Mouse (Mus musculus) retina, postnatal 1 day (tissue): ENCODE data around the gene Gm10282.

ENCODE experiments used
- DNase-seq: peaks from one replicate; pipeline ENCODE4 v3.0.0-alpha.2; 2012

Gene Gm10282

DNA sequence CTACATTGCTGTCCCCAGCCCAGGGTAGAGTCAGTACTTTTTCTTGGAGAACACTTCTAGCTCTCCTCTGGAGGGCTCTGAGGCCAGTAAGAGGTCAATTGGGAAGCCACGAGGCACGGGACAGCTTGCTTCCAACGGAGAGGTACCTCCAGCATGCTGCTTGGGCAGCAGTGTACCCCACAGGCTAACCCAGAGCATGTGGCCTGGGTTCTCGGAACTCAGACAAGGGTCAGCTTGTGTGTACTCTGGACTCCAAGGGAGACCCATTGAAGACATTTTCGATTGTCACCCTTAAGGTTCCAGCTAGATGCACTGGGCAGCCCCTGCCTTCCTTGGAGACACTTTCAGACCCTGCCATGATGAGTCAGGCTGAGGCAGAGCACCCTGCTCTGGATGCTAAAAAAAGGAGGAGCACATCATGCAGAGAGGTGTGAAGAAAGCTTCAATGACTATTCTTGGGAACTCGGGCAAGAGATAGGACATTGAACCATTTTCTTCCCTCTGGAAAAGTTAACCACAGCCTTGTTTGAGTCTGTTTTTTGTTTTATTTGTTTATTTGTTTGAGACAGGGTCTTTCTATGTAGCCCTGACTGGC, 18.2 kb upstream of the Gm10282 start:
- no peak for DNase-seq

GRCm38 (mm10) chr8:72322471-72322889, 17.4 kb upstream of the Gm10282 start:
- no peak for DNase-seq

- DNase-seq = no peak
Observed at GRCm38 (mm10) chr8:72321635-72322441, 16.8 kb upstream of the Gm10282 start.

DNA sequence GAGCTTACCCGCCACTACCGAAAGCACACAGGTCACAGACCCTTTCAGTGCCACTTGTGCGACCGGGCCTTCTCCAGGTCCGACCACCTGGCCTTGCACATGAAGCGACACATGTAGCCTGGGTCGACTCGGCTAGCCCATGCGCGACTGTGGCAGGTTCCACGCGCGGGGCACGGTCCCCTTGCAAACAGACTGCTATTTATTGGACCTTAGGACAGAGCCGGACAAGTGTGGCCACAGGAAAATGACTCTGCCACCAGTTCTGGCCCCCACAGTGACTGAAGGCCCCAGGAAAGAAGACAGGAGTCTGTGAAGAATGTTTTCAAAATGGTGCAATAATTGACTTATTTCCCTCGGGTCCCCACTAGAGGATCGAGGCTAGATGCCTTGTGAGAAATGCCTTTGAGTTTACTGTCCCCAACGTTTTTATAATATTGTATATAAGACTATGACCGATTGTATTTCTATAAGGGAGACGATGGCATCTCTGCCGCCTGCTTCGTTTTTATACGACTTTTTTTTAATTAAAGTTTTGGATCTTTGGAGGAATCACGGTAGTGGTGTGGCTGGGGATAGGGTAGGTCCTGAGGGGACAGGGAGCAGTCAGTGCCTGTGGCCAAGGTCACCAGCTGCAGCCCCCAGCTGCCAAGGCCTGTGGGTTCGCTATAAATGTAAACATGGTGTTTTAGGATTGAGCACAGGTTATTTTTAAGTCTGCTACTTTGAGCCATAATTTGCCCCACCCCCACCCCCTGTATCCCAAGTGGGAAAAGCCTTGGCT, 15.9 kb upstream of the Gm10282 start:
- DNase-seq = no peak

DNA sequence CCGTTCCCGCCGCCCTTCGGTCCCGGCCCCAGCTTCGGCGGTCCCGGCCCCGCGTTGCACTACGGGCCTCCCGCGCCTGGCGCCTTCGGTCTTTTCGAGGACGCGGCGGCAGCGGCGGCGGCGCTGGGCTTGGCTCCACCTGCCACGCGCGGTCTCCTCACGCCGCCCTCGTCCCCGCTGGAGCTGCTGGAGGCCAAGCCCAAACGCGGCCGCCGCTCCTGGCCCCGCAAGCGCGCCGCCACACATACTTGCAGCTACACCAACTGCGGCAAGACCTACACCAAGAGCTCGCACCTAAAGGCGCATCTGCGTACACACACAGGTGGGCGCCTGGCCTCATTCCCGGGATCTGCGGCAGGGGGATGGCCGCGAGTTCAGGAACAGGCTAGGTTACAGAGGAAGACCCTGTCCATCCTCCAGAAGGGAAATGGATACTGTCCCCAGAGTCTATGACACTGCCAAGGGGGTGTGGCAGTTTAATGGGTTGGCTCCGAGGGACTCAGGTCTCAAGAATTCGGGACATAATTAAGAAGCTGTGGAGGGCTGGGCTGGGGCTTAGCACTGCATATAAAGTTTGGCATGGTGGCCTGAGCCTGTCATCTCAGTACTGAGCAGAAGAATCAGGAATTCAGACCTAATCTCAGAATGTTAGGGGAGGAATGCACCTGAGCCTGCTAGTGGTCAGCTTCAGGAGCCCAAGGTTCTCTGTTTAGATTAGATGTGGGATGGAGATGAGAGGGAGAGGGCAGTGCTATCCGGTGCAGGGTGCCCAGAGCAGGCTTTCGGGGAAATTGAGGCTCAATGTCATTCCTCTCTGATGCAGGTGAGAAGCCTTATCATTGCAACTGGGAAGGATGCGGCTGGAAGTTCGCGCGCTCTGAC, 15.1 kb upstream of the Gm10282 start:
- DNase-seq = peak; percentile 44

DNA sequence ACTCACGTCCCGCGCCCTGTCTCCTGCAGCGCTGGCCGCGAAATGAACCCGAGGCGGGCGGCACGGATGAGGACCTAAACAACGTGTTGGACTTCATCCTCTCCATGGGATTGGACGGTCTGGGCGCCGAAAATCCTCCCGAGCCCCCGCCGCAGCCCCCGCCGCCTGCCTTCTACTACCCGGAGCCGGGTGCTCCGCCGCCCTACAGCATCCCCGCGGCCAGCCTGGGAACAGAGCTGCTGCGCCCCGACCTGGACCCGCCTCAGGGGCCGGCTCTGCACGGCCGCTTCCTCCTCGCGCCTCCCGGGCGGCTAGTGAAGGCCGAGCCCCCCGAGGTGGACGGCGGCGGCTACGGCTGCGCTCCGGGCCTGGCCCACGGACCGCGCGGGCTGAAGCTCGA, 14.3 kb upstream of the Gm10282 start:
- no peak for DNase-seq

- DNase-seq = peak; percentile 92
Observed at GRCm38 (mm10) chr8:72318801-72319322, 13.8 kb upstream of the Gm10282 start, which contains the start of gene Klf2. TSS of gene Klf2 (plus strand) at chr8:72319033.

DNA sequence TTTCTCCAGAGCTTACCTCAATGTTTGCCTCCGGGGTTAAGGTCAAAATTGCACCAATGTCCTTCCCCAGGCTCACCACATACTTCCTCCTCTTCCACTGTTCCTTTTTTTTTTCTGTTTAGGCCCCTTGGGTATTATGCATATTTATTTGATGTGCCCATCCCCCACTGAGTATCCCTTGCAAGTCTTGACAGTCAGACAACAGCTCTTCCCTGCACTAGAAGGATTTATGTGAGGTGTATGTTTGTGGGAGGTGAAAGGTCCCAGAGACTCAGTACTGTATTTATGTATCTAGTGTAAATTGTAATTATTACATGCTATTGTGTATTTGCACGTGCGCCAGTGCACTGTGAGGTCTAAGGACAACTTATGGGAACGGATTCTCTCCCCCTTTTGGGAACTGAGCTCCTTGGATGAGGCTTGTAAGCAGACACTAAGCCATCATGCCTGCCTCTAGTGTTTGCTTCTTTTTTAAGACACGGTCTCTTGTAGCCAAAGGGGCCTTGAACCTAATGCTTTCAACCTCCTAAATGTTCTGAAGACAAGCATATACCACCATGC, 12.8 kb upstream of the Gm10282 start:
- peak; percentile 11 for DNase-seq

- peak; percentile 55 for DNase-seq
Observed at GRCm38 (mm10) chr8:72316053-72316695, 11.1 kb upstream of the Gm10282 start.

- peak; percentile 62 for DNase-seq
Observed at GRCm38 (mm10) chr8:72312926-72313518, 8.0 kb upstream of the Gm10282 start.

DNA sequence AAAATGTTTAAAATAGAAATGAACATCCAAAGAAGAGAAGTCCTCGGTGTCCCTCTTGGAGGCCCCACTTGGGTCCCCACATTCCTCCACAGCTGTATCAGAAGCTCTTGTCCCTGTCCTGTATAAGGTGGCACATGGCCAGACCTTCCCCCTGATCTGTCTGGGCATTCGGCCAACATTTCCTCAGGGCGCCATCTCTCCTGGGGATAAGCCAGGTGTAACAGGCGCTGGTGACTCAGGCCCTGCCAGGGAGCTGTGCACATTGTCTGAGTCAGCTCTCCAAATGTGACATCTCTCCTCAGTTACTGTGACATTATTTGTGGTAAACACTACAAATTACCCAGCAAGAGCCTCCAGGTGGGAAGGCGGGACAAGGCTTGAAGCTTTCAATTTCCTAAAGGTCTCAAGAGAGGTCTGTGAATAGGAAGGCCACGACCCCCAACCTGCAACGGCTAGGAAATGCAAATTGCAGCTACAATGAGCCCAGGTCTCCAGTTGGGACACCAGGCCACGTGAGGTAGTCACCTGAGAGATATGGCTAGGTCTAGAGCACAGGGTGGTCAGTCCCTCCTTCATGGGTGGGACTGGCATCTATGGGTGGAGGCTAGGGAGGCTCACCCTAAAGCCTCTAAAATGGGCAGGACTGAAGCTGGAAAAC, 5.9 kb upstream of the Gm10282 start:
- peak; percentile 49 for DNase-seq

GRCm38 (mm10) chr8:72308276-72308675, 3.2 kb upstream of the Gm10282 start:
- DNase-seq = peak; percentile 33

DNA sequence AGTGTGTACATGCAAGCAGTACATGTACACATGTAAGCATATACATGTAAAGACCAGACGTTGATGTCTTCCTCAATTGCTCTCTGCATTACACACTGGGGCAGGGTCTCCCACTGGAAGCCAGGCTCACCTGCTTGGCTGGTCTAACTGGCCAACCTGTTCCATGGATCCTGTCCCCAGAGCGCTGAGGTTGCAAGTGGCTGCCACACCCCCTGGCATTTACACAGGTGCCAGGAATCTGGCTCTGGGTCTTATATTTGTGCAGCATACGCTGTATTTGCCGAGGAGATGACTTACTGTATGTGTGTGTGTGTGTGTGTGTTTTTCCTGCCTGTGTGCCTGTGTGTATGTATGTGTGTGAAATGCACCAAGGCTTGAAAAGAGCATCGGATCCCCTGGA, 1.9 kb upstream of the Gm10282 start:
- DNase-seq = no peak

DNA sequence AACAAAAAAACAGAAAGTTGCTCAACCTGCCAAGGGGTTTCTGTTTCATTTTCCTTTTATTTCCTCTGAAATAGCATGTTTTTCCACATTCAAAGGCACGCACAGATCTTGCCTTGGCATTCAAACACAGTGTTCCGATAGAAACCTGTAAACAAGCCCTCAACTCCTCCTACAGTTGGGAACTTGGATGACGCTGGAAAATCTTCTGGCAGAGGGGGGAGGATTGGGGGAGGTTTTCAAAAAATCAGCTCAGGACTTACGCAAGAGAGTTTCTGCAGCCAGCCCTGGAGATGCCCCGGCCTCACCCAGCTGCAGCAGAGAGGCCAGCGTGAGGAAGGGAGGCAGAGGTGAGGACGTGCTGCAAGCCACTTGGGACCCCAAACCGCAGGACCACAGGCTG, 1.4 kb downstream of the Gm10282 start:
- DNase-seq = no peak

- no peak for DNase-seq
Observed at GRCm38 (mm10) chr8:72302986-72303612, 2.0 kb downstream of the Gm10282 start.

GRCm38 (mm10) chr8:72301497-72301896, 3.6 kb downstream of the Gm10282 start:
- DNase-seq = no peak

DNA sequence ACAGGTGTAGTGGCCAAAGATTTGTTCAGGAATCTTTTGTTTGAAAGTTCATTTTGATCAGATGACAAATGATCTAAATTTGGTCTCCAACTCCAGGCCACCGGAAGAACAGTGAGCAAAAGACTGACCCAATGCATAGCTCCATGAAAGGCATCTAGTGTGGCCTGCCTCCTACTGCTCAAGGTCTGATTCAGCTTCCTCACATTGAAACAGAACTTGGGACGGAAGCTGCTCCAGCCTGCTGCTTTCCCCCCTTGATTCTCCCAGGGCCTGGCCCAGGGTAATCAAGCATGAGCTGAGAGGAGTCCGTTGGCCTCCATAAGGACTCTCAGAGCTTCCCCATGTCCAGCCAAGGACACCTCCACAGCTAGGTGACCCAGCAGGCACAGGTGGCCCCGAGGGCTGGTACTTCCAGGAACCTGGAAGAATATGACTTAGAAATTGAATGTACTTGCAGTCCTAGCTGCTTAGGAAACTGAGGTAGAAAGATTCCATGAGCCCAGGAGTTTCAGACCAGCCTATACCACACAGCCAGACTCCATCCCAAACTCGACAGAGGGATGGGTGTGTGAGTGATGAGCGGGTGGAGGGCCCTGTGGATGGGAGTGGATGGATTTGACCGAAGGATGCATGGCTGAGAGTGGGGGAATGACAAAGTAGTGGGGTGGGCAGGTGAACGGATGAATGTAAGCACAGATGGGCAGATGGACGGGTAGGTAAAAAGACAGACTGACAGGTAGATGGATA, 4.2 kb downstream of the Gm10282 start:
- no peak for DNase-seq

GRCm38 (mm10) chr8:72298928-72299327, 6.1 kb downstream of the Gm10282 start:
- DNase-seq = no peak

- DNase-seq = no peak
Observed at GRCm38 (mm10) chr8:72296561-72296960, 8.5 kb downstream of the Gm10282 start.
